Mouse (Mus musculus) embryonic facial prominence, embryonic 15.5 days (tissue): ENCODE results near the gene Klhl5. TPM values are rescaled to one million over a fixed set of nuclear protein-coding genes. Genes with fewer than 3 reads are reported as not detected.

Source experiments
- ATAC-seq: fragments of 200-750 bp; cut with Nextera tagmentation; 2 replicates; pipeline ENCODE4 v1.8.0; 2017; ENCODE audit warnings: low read depth, moderate TSS enrichment; ENCODE audit not compliant: insufficient number of reproducible peaks, low FRiP score, low TSS enrichment
- H3K27ac ChIP-seq: fragments of 300-500 bp; sonication (generic); replicated peaks from 2 replicates; pipeline ENCODE4 v1.5.1; 2015; ENCODE audit warnings: mild to moderate bottlenecking, inconsistent platforms
- H3K27me3 ChIP-seq: fragments of 300-500 bp; sonication (generic); 2 replicates; pipeline ENCODE4 v1.6.1; 2015; ENCODE audit warnings: inconsistent platforms
- H3K36me3 ChIP-seq: fragments of 300-500 bp; sonication (generic); 2 replicates; pipeline ENCODE4 v1.6.1; 2015; ENCODE audit warnings: mild to moderate bottlenecking, inconsistent platforms
- H3K4me1 ChIP-seq: fragments of 300-500 bp; sonication (generic); 2 replicates; pipeline ENCODE4 v1.6.1; 2015; ENCODE audit warnings: inconsistent platforms
- H3K4me2 ChIP-seq: fragments of 300-500 bp; sonication (generic); replicated peaks from 2 replicates; pipeline ENCODE4 v1.6.1; 2015; ENCODE audit warnings: mild to moderate bottlenecking, inconsistent platforms
- H3K4me3 ChIP-seq: fragments of 300-500 bp; sonication (generic); replicated peaks from 2 replicates; pipeline ENCODE4 v1.5.1; 2015; ENCODE audit warnings: mild to moderate bottlenecking, inconsistent platforms
- H3K9ac ChIP-seq: fragments of 300-500 bp; sonication (generic); 2 replicates; pipeline ENCODE4 v1.6.1; 2015; ENCODE audit warnings: inconsistent platforms
- H3K9me3 ChIP-seq: fragments of 300-500 bp; sonication (generic); replicated peaks from 2 replicates; pipeline ENCODE4 v1.6.1; 2016; ENCODE audit warnings: inconsistent platforms
- WGBS: fragments of 180-500 bp; shearing (Covaris S2); methylation state at CpG from one replicate; pipeline ENCODE4 v1.1.7; 2015; 5-methylcytosine and 5-hydroxymethylcytosine counted together
- polyA plus RNA-seq: library from polyadenylated mRNA; unstranded; fragments of >200 nt; fragmentation: Nextera tagmentation; extraction: Ambion mirVana; gene quantifications from 2 replicates; pipeline ENCODE4 v1.2.1, GENCODE M21; 2015

Klhl5 gene
- polyA plus RNA-seq, 1 experiment from 2014 or later, result 22.6 TPM

GRCm38 (mm10) chr5:65122616-65123015, 15.3 kb downstream of the Klhl5 start:
- Histone ChIP-seq H3K36me3 (no peaks in the 10 kb centered on the region), H3K9ac (no peak overlapping the region), H3K4me1 (no peaks in the 10 kb centered on the region), H3K27ac (no peak overlapping the region), H3K4me3 (no peak overlapping the region), H3K9me3 (no peaks in the 10 kb centered on the region), H3K4me2 (no peak overlapping the region), H3K27me3 (no peaks in the 10 kb centered on the region)
- 88% methylated on average over 3 of the region's 3 CpGs for WGBS
- no peak for ATAC-seq

- Histone ChIP-seq H3K27ac (no peak overlapping the region), H3K9me3 (no peaks in the 10 kb centered on the region), H3K4me2 (no peak overlapping the region), H3K36me3 (no peaks in the 10 kb centered on the region), H3K27me3 (no peaks in the 10 kb centered on the region), H3K4me1 (peaks cover 4% of the 10 kb centered on the region; the same call in 1 of the 2 replicates), H3K9ac (no peak overlapping the region), H3K4me3 (no peak overlapping the region)
- ATAC-seq, result no peak
- 92% methylated on average over 1 of the region's 1 CpGs for WGBS
These were observed 18.8 kb downstream of the Klhl5 start for GRCm38 (mm10) chr5:65126137-65126536.

DNA sequence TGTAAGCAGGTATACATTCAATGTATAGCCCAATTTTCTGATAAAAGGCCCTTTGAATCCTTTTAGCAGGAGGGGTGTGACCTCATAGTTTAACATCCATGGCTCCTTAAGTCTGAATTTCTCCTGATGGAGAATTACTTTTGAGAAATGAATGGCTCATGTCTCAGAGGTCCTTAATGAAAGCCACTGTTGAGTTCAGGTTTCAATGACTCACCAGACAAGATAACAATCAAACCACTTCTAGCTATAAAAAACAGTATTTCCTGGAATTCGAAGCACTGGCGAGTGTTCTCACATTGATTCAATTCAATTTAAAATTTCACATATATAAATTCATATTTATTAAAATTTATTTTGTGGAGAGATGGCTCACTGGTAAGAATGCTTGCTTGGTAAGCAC, 21.1 kb downstream of the Klhl5 start:
- no peaks in the 10 kb centered on the region for H3K9me3 ChIP-seq
- H3K4me1 ChIP-seq, result peaks cover 10% of the 10 kb centered on the region; the same call in 1 of the 2 replicates
- no peak overlapping the region for H3K4me2 ChIP-seq
- no peak overlapping the region for H3K9ac ChIP-seq
- no peak overlapping the region for H3K4me3 ChIP-seq
- H3K27ac ChIP-seq, result no peak overlapping the region
- 56% methylated on average over 2 of the region's 2 CpGs for WGBS
- no peak for ATAC-seq
- no peaks in the 10 kb centered on the region for H3K36me3 ChIP-seq
- no peaks in the 10 kb centered on the region for H3K27me3 ChIP-seq

- Histone ChIP-seq H3K9me3 (no peaks in the 10 kb centered on the region), H3K9ac (no peak overlapping the region), H3K36me3 (no peaks in the 10 kb centered on the region), H3K4me3 (peak overlapping the region; percentile 34), H3K27ac (no peak overlapping the region), H3K4me2 (peak overlapping the region; percentile 57), H3K27me3 (no peaks in the 10 kb centered on the region), H3K4me1 (peaks cover 10% of the 10 kb centered on the region; the same call in 1 of the 2 replicates)
- WGBS, result 4% methylated on average over 12 of the region's 12 CpGs
- no peak for ATAC-seq
These were observed 23.3 kb downstream of the Klhl5 start for GRCm38 (mm10) chr5:65130528-65131210.

DNA sequence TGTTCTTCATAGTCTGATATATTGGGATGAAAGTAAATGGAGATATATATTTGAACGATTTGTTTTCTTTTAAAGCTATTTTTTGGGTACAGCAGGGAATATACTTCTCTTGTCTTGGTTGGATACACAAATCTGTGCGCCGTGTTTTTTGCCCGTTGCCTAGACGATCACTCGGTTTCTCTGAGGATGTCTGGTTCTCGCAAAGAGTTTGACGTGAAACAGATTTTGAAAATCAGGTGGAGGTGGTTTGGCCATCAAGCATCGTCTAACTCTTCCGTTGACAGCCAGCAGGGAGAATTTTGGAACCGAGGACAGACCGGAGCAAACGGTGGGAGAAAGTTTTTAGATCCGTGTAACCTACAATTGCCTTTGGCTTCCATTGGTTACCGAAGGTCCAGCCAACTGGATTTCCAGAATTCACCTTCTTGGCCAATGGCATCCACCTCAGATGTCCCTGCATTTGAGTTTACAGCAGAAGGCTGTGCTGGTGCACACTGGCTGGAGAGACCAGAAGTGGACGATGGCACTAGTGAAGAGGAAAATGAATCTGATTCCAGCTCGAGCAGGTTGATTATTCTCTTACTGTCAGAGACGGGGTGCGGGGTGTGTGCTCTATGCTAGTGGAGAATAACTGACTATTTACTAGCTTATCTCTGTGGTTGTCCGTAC, 24.0 kb downstream of the Klhl5 start:
- H3K9ac ChIP-seq, result no peak overlapping the region; the same call in 1 of the 2 replicates
- peak overlapping the region; percentile 57 for H3K4me2 ChIP-seq
- H3K4me1 ChIP-seq, result peaks cover 10% of the 10 kb centered on the region; the same call in 1 of the 2 replicates
- H3K36me3 ChIP-seq, result no peaks in the 10 kb centered on the region
- no peaks in the 10 kb centered on the region for H3K9me3 ChIP-seq
- 19% methylated on average over 20 of the region's 20 CpGs for WGBS
- no peak overlapping the region for H3K27ac ChIP-seq
- no peak for ATAC-seq
- no peaks in the 10 kb centered on the region for H3K27me3 ChIP-seq
- H3K4me3 ChIP-seq, result peak overlapping the region; percentile 34

DNA sequence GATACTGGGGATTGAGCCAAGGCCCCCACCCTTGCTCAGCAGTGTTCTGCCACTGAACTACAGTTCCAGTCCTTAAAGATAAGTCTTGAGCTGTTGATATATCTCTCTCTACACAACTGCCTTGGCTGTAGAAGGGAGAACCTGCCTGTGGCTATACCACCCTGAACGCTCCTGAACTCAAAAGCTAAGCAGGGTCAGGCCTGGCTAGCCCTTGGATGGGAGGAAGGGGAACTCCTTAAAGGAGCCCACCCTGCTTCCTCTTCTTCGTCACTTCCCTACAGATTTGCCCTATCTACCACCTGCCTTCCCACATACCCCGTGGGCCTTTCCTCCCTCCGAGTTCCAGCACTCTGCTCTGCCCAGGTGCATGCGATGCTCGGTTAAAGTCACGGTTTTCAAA, 28.8 kb downstream of the Klhl5 start:
- Histone ChIP-seq H3K9ac (no peak overlapping the region), H3K36me3 (no peaks in the 10 kb centered on the region), H3K27ac (no peak overlapping the region), H3K9me3 (no peaks in the 10 kb centered on the region), H3K4me1 (0 out of 2 replicates have a peak, but pooled peaks cover 6% of the 10 kb centered on the region), H3K4me2 (no peak overlapping the region), H3K27me3 (no peaks in the 10 kb centered on the region), H3K4me3 (no peak overlapping the region)
- ATAC-seq, result no peak
- WGBS, result 64% methylated on average over 7 of the region's 7 CpGs

GRCm38 (mm10) chr5:65137073-65137472, 29.7 kb downstream of the Klhl5 start:
- Histone ChIP-seq H3K4me3 (no peak overlapping the region), H3K4me2 (no peak overlapping the region), H3K9ac (no peak overlapping the region), H3K27me3 (no peaks in the 10 kb centered on the region), H3K27ac (no peak overlapping the region), H3K4me1 (no peaks in the 10 kb centered on the region), H3K9me3 (no peaks in the 10 kb centered on the region), H3K36me3 (no peaks in the 10 kb centered on the region)
- ATAC-seq, result no peak
- WGBS, result 72% methylated on average over 6 of the region's 6 CpGs

DNA sequence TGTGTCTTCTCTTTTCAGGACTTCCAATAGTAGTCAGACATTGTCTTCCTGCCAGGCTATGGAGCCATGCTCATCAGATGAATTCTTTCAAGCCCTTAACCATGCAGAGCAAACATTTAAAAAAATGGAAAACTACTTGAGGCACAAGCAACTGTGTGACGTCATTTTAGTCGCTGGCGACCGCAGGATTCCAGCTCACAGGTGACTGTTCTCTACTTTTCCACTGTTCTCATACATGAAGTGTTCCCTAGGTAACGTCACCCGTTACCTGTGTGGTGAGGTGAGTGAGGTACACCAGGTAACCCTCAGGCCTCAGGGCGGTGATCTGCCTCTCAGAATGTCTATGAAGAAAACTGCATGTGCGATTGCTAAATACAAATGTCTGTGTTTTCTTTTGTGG, 33.9 kb downstream of the Klhl5 start:
- Histone ChIP-seq H3K4me2 (no peak overlapping the region), H3K4me1 (no peaks in the 10 kb centered on the region), H3K27me3 (no peaks in the 10 kb centered on the region), H3K9me3 (no peaks in the 10 kb centered on the region), H3K9ac (no peak overlapping the region), H3K4me3 (no peak overlapping the region), H3K36me3 (peaks cover 15% of the 10 kb centered on the region; the same call in 1 of the 2 replicates), H3K27ac (no peak overlapping the region)
- 77% methylated on average over 8 of the region's 8 CpGs for WGBS
- ATAC-seq, result no peak

- no peak overlapping the region for H3K4me3 ChIP-seq
- H3K27me3 ChIP-seq, result no peaks in the 10 kb centered on the region
- H3K9ac ChIP-seq, result no peak overlapping the region
- no peaks in the 10 kb centered on the region for H3K9me3 ChIP-seq
- WGBS, result 75% methylated on average over 6 of the region's 6 CpGs
- no peak overlapping the region for H3K4me2 ChIP-seq
- H3K36me3 ChIP-seq, result peaks cover 15% of the 10 kb centered on the region; the same call in 1 of the 2 replicates
- no peak for ATAC-seq
- H3K27ac ChIP-seq, result no peak overlapping the region
- no peaks in the 10 kb centered on the region for H3K4me1 ChIP-seq
These were observed 34.9 kb downstream of the Klhl5 start for GRCm38 (mm10) chr5:65142247-65142646.

GRCm38 (mm10) chr5:65145499-65146101, 38.3 kb downstream of the Klhl5 start:
- Histone ChIP-seq H3K4me1 (no peaks in the 10 kb centered on the region), H3K36me3 (peaks cover 29% of the 10 kb centered on the region), H3K27ac (no peak overlapping the region), H3K9ac (no peak overlapping the region), H3K4me3 (no peak overlapping the region), H3K9me3 (no peaks in the 10 kb centered on the region), H3K4me2 (no peak overlapping the region), H3K27me3 (no peaks in the 10 kb centered on the region)
- no peak for ATAC-seq
- WGBS, result 87% methylated on average over 9 of the region's 9 CpGs

- H3K27me3 ChIP-seq, result no peaks in the 10 kb centered on the region
- no peak overlapping the region for H3K4me2 ChIP-seq
- H3K27ac ChIP-seq, result no peak overlapping the region
- no peak overlapping the region for H3K9ac ChIP-seq
- H3K36me3 ChIP-seq, result peaks cover 29% of the 10 kb centered on the region
- no peaks in the 10 kb centered on the region for H3K4me1 ChIP-seq
- WGBS, result 80% methylated on average over 6 of the region's 6 CpGs
- no peak overlapping the region for H3K4me3 ChIP-seq
- ATAC-seq, result no peak
- no peaks in the 10 kb centered on the region for H3K9me3 ChIP-seq
These were observed 39.4 kb downstream of the Klhl5 start for GRCm38 (mm10) chr5:65146749-65147148.
